ENCODE assay signal across 23 mouse cellular contexts in the genomic region with DNA sequence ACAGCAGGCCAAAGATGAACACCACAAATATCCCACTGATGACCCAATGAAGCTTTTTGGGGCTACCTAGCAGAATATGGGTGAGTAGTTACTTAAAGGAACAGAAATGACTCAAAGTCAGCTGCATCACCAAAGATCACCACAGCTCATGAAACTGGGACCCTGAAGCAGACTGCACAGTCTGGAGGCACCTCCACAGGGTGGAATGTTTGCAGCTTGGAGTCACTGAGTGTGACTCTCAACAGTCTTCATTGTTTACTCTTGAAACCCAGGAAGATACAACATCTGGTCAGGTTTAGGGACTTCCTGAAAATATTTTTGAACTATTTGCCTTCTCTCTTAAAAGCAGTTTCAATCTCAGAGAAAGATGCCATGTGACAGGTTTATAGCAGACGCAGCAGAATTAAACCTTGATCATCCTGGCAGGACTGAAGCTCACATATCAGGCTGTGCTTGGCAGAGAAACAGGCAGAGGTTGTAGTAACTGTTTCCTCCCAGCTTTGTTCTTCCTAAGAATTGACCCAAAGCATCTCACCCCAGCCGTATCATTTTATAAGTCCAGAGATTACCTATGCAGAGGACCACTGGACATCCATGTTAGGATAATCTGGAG.
"Had no signal": no experiment of that assay in that cellular context is flagged by ENCODE, and none has a peak within 500 bp of the region (broad histone marks: within the 10 kb centered on the region; RNA-seq: fewer than 3 reads in every experiment).

No protein-coding gene starts in this region.

- H3K9me3 ChIP-seq: heart, embryonic 13.5 days; heart, embryonic 15.5 days; hindbrain, embryonic 13.5 days; hindbrain, embryonic 15.5 days; limb, embryonic 13.5 days; limb, embryonic 15.5 days; liver, embryonic 12.5 days had no signal

- H3K27ac ChIP-seq: heart, adult 2 months; heart, embryonic 13.5 days; heart, embryonic 15.5 days; hindbrain, embryonic 13.5 days; hindbrain, embryonic 15.5 days; hindbrain, postnatal 0 days; limb, embryonic 13.5 days; limb, embryonic 15.5 days; liver, embryonic 12.5 days; liver, embryonic 14.5 days had no signal

- DNase-seq: gastrocnemius, postnatal 14 days; gastrocnemius, postnatal 36 days; heart, adult 11 months; heart, adult 2 months; heart, postnatal 14 days; heart, postnatal 36 days; kidney, adult 2 months; kidney, adult 9 months; kidney, postnatal 25 days; layer of hippocampus, adult 9-11 months; layer of hippocampus, postnatal 36 days; left cerebral cortex, postnatal 4 days had no signal

- H3K27me3 ChIP-seq: heart, embryonic 13.5 days; heart, embryonic 15.5 days; hindbrain, embryonic 13.5 days; hindbrain, embryonic 15.5 days; limb, embryonic 13.5 days; limb, embryonic 15.5 days; liver, embryonic 12.5 days had no signal

- H3K4me1 ChIP-seq: heart, embryonic 13.5 days; heart, embryonic 15.5 days; hindbrain, embryonic 13.5 days; hindbrain, embryonic 15.5 days; limb, embryonic 13.5 days; limb, embryonic 15.5 days; liver, embryonic 12.5 days had no signal

- H3K4me3 ChIP-seq: heart, adult 2 months; heart, embryonic 13.5 days; heart, embryonic 15.5 days; hindbrain, embryonic 13.5 days; hindbrain, embryonic 15.5 days; limb, embryonic 13.5 days; limb, embryonic 15.5 days; liver, embryonic 12.5 days had no signal

- H3K4me2 ChIP-seq: heart, embryonic 11.5 days; heart, embryonic 13.5 days; heart, embryonic 15.5 days; hindbrain, embryonic 13.5 days; hindbrain, embryonic 15.5 days; limb, embryonic 13.5 days; limb, embryonic 15.5 days; liver, embryonic 12.5 days had no signal

- ATAC-seq: hindbrain, postnatal 0 days; intestine, embryonic 16.5 days; liver, embryonic 12.5 days had no signal

- H3K36me3 ChIP-seq: heart, embryonic 13.5 days; heart, embryonic 15.5 days; hindbrain, embryonic 13.5 days; hindbrain, embryonic 15.5 days; limb, embryonic 13.5 days; limb, embryonic 15.5 days; liver, embryonic 12.5 days had no signal

- H3K9ac ChIP-seq: heart, embryonic 13.5 days; heart, embryonic 15.5 days; hindbrain, embryonic 13.5 days; hindbrain, embryonic 15.5 days; limb, embryonic 13.5 days; limb, embryonic 15.5 days; liver, embryonic 12.5 days; liver, embryonic 14.5 days had no signal
